Mouse (Mus musculus) small intestine, adult 10 weeks (tissue): ENCODE data around the gene Pstpip1. TPM values are rescaled to one million over a fixed set of nuclear protein-coding genes. Genes with fewer than 3 reads are reported as not detected.

ENCODE experiments used
- polyA plus RNA-seq: library from polyadenylated mRNA; stranded (reverse); fragments of 350-450 nt; fragmentation: Illumina TruSeq; extraction: RNeasy Lipid Tissue Mini Kit (QIAGEN cat#74804); gene quantifications from one replicate; pipeline ENCODE4 v1.2.3, GENCODE M21; 2014; ENCODE audit warnings: low replicate concordance

Gene Pstpip1
- not detected for polyA plus RNA-seq

DNA sequence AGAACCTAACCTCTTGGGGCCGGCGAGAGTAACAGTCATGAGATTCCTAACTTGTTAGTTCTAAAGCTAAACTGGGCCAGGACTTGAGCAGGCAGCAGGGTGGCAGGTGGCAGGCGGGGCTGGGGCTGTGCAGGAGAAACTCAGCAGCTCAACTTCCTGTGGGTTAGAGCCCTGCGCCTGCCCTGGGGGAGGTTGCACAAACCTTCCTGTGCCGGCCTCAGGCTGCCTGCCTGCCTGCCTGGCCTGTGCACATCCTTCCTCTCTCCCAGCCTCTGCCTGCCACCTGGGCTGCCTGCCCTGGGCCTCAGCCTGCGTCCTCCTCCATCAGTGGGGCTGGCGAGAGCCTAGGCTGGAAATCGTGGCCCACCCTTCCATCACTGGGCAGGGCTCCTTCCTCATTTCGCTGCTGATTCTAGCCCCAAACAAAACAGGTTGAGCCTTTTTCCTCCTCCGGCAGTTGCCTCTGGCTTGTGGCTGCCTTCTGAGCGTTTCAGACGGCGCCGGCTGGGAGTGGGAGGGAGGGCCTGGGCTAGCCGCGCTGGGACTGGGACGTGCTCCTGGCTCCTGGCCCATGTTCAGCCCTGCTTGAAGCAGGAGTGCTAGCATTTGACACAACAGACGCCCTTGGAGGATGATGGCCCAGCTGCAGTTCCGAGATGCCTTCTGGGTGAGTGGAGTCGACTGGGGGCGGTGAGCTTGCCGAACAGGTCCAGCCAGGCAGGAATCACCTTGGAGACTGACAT is at the start of gene Pstpip1:
Pstpip1 (plus strand) TSS at position 185 of the 743 bp plus-strand sequence.

GRCm38 (mm10) chr9:56041372-56042180 is 48.2 kb upstream of the Pstpip1 start, which contains the start of gene Rcn2:
TSS of gene Rcn2 (plus strand) at chr9:56041845.

GRCm38 (mm10) chr9:56165377-56165776 is 75.6 kb downstream of the Pstpip1 start, which contains the start of gene Tspan3:
TSS of gene Tspan3 (minus strand) at chr9:56165477.

Other genes with a start within 250 kb of the Pstpip1 start
- 10.7 TPM for gene Scaper, start 151.8 kb upstream of the Pstpip1 start, polyA plus RNA-seq
- gene 4930563M21Rik, start 79.4 kb upstream of the Pstpip1 start, polyA plus RNA-seq, result not detected
- gene Rcn2, start 48.1 kb upstream of the Pstpip1 start, polyA plus RNA-seq, result 37.5 TPM
- gene Tspan3, start 75.5 kb downstream of the Pstpip1 start, polyA plus RNA-seq, result 309 TPM